Mouse (Mus musculus): ENCODE results near the gene Eif2ak1. TPM values are rescaled to one million over a fixed set of nuclear protein-coding genes. Genes with fewer than 3 reads are reported as not detected.

Eif2ak1 gene
- total and polyA plus RNA-seq, 3 experiments = 11.9 to 26.7 (median 13.4) TPM

DNA sequence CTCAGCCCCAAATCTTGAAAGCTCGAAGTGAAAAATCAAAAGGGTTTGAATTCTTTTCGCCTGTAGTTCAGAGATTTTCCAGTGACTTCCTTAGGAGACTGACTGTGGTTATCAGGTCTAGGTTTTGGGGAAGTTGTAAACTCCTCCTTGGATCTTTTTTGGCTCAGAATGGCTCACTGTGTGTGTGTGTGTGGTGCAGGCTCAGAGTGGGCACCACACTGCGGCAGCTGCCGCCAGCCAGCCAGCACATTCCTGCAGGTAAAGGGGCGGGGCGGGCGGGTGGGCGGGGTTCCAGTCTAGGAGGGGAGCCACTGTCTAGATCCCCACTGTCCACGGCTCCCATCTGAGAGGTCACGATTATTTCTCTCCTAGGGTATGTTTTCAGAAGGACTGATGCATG lies 124.0 kb downstream of the Eif2ak1 start:
- dilution Hi-C loops (cut with MboI; ENCODE audit: extremely low pct_ligation_motif_present, extremely low pct_unique_long_range_greater_than_20kb, low sequenced_read_pairs) = no loop called here

DNA sequence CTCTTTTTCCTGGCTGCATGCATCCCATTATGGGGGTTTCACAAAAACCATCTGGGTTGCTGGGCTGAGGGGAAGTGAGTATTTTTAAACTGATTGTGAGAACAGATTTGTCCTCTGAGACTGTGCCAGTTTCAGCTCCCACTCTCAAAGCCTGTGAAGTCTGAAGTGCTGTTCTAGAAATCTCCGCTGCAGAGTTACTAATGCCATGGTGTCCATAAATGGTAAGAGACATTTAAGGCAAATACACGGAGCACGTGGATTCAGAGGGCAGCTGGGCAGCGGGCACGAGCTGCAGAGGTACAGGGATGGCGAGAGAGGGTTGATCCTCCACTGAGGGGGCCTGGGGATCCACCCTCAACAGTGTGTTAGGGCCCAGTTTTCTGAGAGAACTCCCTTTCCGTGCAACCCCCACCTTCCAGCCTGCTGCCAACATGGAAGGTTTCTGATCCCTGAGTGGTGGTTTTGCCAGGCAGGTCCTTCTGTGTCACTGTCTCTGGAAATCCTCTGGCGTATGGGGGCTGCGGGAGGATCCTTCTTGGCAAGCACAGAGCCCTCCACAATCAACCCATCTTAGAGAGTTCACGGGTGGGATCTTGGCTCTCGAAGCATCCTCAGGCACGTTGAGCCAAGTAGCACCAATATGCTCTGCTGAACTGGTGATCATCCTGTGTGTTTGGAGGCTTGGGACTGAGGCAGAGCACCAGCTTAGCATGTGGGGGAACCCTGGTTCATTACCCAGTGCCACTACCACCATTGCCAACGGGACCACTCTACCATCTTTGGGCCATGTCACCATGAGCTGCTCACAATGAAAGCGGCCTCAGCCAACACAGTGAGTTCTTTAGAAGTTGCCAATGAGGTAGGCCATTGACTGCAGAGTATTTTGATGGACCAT lies 125.9 kb downstream of the Eif2ak1 start:
- no peaks in the 10 kb centered on the region for H3K79me2 ChIP-seq (replicated peaks; ENCODE audit: control insufficient read depth, extremely low read depth, insufficient read depth, poor library complexity, severe bottlenecking)
- peaks cover 5% of the 10 kb centered on the region for H3K9me3 ChIP-seq (replicated peaks; ENCODE audit: low read length)
- H3K27ac ChIP-seq (ENCODE audit: insufficient read depth, low read depth) = no peak overlapping the region
- TF ChIP-seq SMC3 (IDR thresholded peaks at IDR 0.05; ENCODE audit: low read depth, low read length) = no peak
- TF ChIP-seq ZMIZ1 (IDR thresholded peaks at IDR 0.05; ENCODE audit: low read depth, low read length) = no peak
- TF ChIP-seq JUN (IDR thresholded peaks at IDR 0.05; ENCODE audit: insufficient read depth, low read depth, low read length) = no peak
- no peak for TF ChIP-seq POLR2A (IDR thresholded peaks at IDR 0.05; ENCODE audit: low read depth, low read length)
- TF ChIP-seq ZC3H11A (IDR thresholded peaks at IDR 0.05; ENCODE audit: low read depth, low read length) = no peak
- TF ChIP-seq MYC (IDR thresholded peaks at IDR 0.05; ENCODE audit: low read depth, low read length) = no peak
- TF ChIP-seq MXI1 (IDR thresholded peaks at IDR 0.05; ENCODE audit: low read depth, low read length) = no peak
- no peak for TF ChIP-seq JUND (conservative IDR thresholded peaks at IDR 0.05; ENCODE audit: low read depth, low read length)
- TF ChIP-seq HCFC1 (IDR thresholded peaks at IDR 0.05; ENCODE audit: low read depth, low read length) = no peak
- TF ChIP-seq MAX (IDR thresholded peaks at IDR 0.05; ENCODE audit: low read length) = no peak
- TF ChIP-seq TBP (conservative IDR thresholded peaks at IDR 0.05; ENCODE audit: low read depth, low read length) = no peak
- no peak for TF ChIP-seq ELF1 (IDR thresholded peaks at IDR 0.05; ENCODE audit: low read depth, low read length)
- no peak for TF ChIP-seq BHLHE40 (IDR thresholded peaks at IDR 0.05; ENCODE audit: low read depth, low read length)
- TF ChIP-seq IRF4 (IDR thresholded peaks at IDR 0.05; ENCODE audit: low read depth, low read length) = no peak
- TF ChIP-seq ETS1 (conservative IDR thresholded peaks at IDR 0.05; ENCODE audit: low read depth, low read length) = no peak
- no peak for TF ChIP-seq NELFE (IDR thresholded peaks at IDR 0.05; ENCODE audit: low read depth, low read length)
- no peak for TF ChIP-seq POLR2AphosphoS2 (IDR thresholded peaks at IDR 0.05; ENCODE audit: low read depth, low read length)
- TF ChIP-seq KAT2A (IDR thresholded peaks at IDR 0.05; ENCODE audit: insufficient replicate concordance, low read length) = no peak
- TF ChIP-seq PAX5 (IDR thresholded peaks at IDR 0.05; ENCODE audit: low read length) = no peak
- H3K4me2 ChIP-seq (ENCODE audit: insufficient read depth, low read depth, poor library complexity, severe bottlenecking) = no peak overlapping the region
- no peak for DNase-seq (ENCODE audit: extremely low read depth)
- peaks cover 0 to 11% of the 10 kb centered on the region in 2 experiments; a peak in 1 of 4 replicates for H3K4me1 ChIP-seq (ENCODE audit: control insufficient read depth in 1 of 2, insufficient read depth in 2 of 2)
- H3K36me3 ChIP-seq (replicated peaks in 1 of 2; ENCODE audit: control insufficient read depth in 1 of 2, insufficient read depth in 1 of 2, low read length in 1 of 2) = no peaks in the 10 kb centered on the region
- dilution Hi-C loops (cut with MboI; ENCODE audit: extremely low pct_ligation_motif_present, extremely low pct_unique_long_range_greater_than_20kb, low sequenced_read_pairs) = no loop called here
- no peak overlapping the region for H3K9ac ChIP-seq (ENCODE audit: insufficient read depth, low read depth)
- no peak overlapping the region for H3K4me3 ChIP-seq (replicated peaks in 1 of 3; ENCODE audit: low read depth in 2 of 3, low read length in 2 of 3, poor library complexity in 1 of 3)
- H3K27me3 ChIP-seq (replicated peaks) = no peaks in the 10 kb centered on the region
- in situ Hi-C loops (cut with MboI; ENCODE audit: low pct_ligation_motif_present, low pct_unique_long_range_greater_than_20kb, low sequenced_read_pairs) = no loop called here

More for the DNA sequence above, 124.0 kb downstream of the Eif2ak1 start:
- Histone ChIP-seq H3K27me3 (replicated peaks) (no peaks in the 10 kb centered on the region), H3K9me3 (replicated peaks; ENCODE audit: low read length) (peaks cover 5% of the 10 kb centered on the region), H3K79me2 (replicated peaks; ENCODE audit: control insufficient read depth, extremely low read depth, insufficient read depth, poor library complexity, severe bottlenecking) (no peaks in the 10 kb centered on the region), H3K4me2 (ENCODE audit: insufficient read depth, low read depth, poor library complexity, severe bottlenecking) (no peak overlapping the region), H3K27ac (ENCODE audit: insufficient read depth, low read depth) (no peak overlapping the region), H3K9ac (ENCODE audit: insufficient read depth, low read depth) (no peak overlapping the region), H3K36me3 (replicated peaks in 1 of 2; ENCODE audit: control insufficient read depth in 1 of 2, insufficient read depth in 1 of 2, low read length in 1 of 2) (no peaks in the 10 kb centered on the region), H3K4me3 (replicated peaks in 1 of 3; ENCODE audit: low read depth in 2 of 3, low read length in 2 of 3, poor library complexity in 1 of 3) (no peak overlapping the region), H3K4me1 (ENCODE audit: control insufficient read depth in 1 of 2, insufficient read depth in 2 of 2) (peaks cover 0 to 11% of the 10 kb centered on the region in 2 experiments; a peak in 1 of 4 replicates)
- in situ Hi-C loops (cut with MboI; ENCODE audit: low pct_ligation_motif_present, low pct_unique_long_range_greater_than_20kb, low sequenced_read_pairs) = no loop called here
- DNase-seq (ENCODE audit: extremely low read depth) = no peak
- TF ChIP-seq CTCF (conservative IDR thresholded peaks at IDR 0.05 in 1 of 2, IDR thresholded peaks at IDR 0.05 in 1 of 2; ENCODE audit: low read depth in 2 of 2, low read length in 2 of 2) (no peak), MYC (IDR thresholded peaks at IDR 0.05; ENCODE audit: low read depth, low read length) (no peak)
